Mouse (Mus musculus): ENCODE measurements around the gene Ear1. TPM values are rescaled to one million over a fixed set of nuclear protein-coding genes. Genes with fewer than 3 reads are reported as not detected.
"Not testable (repeated sequence)": the region's sequence is repeated elsewhere in the genome, so short reads cannot be mapped to it uniquely, and the experiment has no call there.

The Ear1 gene
- total RNA-seq, 2 experiments from 2014 or later: not detected

GRCm38 (mm10) chr14:43796069-43796904, 79.0 kb downstream of the Ear1 start:
- no peak for DNase-seq

GRCm38 (mm10) chr14:43793811-43794210, 81.5 kb downstream of the Ear1 start:
- not testable (repeated sequence) for DNase-seq

GRCm38 (mm10) chr14:43784645-43785044, 90.7 kb downstream of the Ear1 start, which contains the start of gene Gm8180:
TSS of gene Gm8180 (minus strand) at chr14:43784745.
- DNase-seq: not testable (repeated sequence)

Other genes starting within 250 kb of the Ear1 start
- gene Gm8165, start 198.3 kb downstream of the Ear1 start, total RNA-seq (2021): not detected
- gene Gm7324, start 177.7 kb downstream of the Ear1 start, total RNA-seq (2021): 1 to 10 TPM; 1.4 to 2.4 TPM
- gene Gm16506, start 148.0 kb downstream of the Ear1 start, total RNA-seq (2021): not detected
- not detected for gene Gm6526, start 127.7 kb downstream of the Ear1 start, total RNA-seq (2021)
- gene Gm8180, start 90.8 kb downstream of the Ear1 start, total RNA-seq (2021): not detected
- gene Ear10, start 48.0 kb upstream of the Ear1 start, total RNA-seq (2021): not detected
- gene Gm8113, start 49.9 kb upstream of the Ear1 start, total RNA-seq (2021): 1 to 10 TPM; 6.1 to 6.4 TPM
- gene Ang5, start 81.6 kb upstream of the Ear1 start, total RNA-seq (2021): not detected
- gene Ang6, start 126.8 kb upstream of the Ear1 start, total RNA-seq (2021): not detected
- gene Ear2, start 227.1 kb upstream of the Ear1 start, total RNA-seq (2021): under 1 TPM in 1 of 2 experiments, not detected in 1; 0.67 TPM
- not detected for gene Gm3327, start 248.3 kb upstream of the Ear1 start, total RNA-seq (2021)

Data from heart, postnatal 4 days (tissue).